Mouse (Mus musculus) cerebellum, postnatal 10 days (tissue): ENCODE measurements at regions not wholly inside any gene's neighbourhood (a gene's known extent, or its start where the extent isn't known, plus 50 kb on each side); places are given as distances from the start of the nearest gene placed in this dataset.

ENCODE experiments used
- DNase-seq, 2 experiments: peaks; one replicate each; pipeline ENCODE4 v3.0.0; 2021; ENCODE audit warnings: mixed read lengths in 2 of 2

DNA sequence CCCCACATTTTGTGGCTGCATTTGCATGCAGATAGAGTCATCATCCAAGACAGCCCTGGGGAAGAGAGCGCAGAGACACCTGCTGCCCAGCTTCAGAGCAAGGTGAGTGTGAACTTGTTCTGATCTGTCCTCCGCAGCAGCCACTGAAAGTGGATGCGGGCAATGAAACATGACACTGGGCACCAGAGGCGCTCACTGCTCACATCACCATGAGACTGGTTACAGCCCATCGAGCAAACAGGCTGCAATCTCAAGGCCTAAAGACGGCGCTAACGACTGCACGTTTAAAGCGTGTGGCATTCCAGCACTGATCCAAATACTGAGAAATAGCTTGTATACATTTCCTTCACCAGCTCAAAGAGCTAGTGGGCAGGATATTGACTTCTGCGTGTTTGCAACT, 65.8 kb downstream of the Barhl2 start:
- no peak for DNase-seq

DNA sequence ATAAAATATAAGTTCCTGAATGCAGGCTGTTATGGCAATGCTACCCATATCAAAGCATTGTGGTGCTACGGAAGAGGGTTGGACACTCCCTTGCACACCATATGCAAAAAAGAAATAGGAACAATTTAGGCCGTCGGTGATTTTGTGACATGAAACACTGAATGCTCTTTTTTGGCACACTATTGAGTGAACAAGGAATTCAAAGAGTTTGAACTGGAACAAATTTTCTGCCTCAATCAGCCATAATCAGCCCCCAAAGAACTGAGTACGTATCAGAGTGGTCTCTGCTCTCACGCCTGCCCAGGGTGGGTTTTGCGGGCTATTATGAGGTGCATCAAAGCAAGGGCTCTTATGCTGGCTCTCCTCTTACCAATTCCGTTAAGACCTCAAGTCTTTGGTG, 71.3 kb downstream of the Barhl2 start:
- DNase-seq, result no peak

GRCm38 (mm10) chr5:106385838-106386237, 72.1 kb downstream of the Barhl2 start:
- no peak for DNase-seq

DNA sequence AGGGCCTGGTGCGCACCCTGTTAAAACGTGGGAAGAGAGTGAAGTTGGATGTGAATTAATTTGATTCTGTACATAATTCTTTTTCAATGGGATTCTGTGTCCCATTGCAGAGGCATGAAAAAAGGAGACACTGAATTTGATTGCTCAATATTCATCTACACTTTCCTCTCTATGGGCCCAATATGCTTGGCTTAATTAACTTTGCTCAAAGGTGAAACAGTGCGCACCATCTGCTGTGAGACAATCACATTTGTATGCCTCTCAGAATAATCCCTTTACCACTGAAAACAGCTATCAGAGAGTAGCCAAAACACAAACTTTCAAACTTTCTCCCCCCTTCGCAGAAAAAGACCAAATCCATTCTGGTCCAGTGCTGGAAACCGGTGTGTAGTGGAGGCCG, 72.7 kb downstream of the Barhl2 start:
- no peak for DNase-seq

- DNase-seq, result no peak
Observed at GRCm38 (mm10) chr5:106384138-106384770, 73.7 kb downstream of the Barhl2 start.

GRCm38 (mm10) chr5:106381919-106382318, 76.0 kb downstream of the Barhl2 start:
- DNase-seq, result peak; percentile 71 to 73

GRCm38 (mm10) chr5:106380631-106381285, 77.2 kb downstream of the Barhl2 start:
- DNase-seq, result no peak

DNA sequence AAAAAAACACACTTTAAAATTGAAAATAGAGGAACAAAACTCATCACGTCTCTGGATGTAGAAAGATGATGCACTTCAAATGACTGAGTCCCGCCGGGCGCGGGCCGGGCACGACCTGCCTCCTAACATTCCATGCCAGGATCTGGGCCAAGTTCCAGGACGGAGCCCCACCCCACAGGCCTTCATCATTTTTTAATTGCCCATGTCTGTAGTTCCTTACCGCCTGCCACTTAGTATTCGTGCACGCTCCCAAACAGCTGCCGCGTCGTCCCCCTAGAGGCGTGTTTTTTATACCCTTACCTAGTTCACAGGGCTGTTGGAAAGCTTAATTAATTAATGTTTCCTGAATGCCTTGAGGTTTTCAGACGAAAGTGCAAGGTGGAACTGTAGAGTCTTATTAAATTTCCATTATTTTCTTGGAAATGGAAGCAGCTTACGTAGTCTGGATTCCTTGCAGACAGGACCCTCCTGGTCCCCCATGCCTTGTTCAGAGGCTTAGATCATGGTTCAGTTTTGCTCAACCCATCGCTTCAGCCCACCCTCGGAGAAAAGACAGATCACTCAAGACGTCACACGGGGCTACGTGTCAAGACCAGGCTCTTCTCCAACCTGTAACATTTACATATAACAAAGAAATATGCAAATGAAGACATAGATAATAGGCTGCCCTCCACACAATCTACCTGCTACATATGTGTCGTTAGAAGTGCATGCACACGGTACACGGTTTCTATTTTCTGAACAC, 81.0 kb downstream of the Barhl2 start:
- peak; percentile 73 to 83 for DNase-seq

- no peak for DNase-seq
Observed at GRCm38 (mm10) chr5:106367831-106368230, 90.1 kb downstream of the Barhl2 start.

DNA sequence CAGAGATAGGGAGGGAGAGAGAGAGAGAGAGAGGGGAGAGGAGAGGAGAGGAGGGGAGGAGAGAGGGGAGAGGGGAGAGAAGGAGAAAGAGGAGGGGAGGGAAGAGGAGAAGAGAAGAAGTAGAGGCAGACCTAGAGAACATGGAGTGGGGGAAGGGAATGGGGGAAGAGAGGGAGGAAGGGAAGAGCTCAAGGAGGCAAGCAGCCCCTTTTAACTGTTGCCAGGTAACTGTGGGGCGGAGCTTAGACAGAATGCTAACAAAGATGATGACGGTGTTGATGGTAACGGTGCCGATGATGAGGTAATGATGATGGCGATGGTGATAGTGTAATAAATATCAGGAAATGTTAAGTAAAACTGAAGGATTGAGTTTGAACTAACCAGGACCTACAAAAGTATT, 90.7 kb downstream of the Barhl2 start:
- DNase-seq, result no peak

GRCm38 (mm10) chr5:106366006-106366405, 92.0 kb downstream of the Barhl2 start:
- DNase-seq, result peak; percentile 52 to 57

- peak; percentile 44 to 75 for DNase-seq
Observed at GRCm38 (mm10) chr5:106365094-106365493, 92.9 kb downstream of the Barhl2 start.

DNA sequence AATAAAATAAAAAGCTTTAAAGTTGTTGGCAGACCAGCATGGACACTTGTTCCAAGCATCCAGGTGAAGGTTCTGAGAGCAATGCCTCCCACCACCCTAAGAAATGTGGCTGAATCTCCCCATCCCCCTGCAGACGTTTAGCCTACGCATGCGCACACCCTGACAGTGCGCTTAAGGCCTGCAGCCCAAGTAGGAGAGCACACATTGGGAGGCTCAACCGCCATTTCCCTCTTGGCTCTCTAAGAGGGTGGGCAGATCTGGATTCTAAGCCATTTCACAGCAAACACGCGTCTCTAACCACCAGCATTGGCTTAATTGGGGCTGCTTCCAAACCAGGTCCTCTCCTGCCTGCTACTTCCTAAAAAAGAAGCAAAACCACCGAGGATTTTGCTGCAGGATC, 106.6 kb downstream of the Barhl2 start:
- DNase-seq, result no peak

- no peak for DNase-seq
Observed at GRCm38 (mm10) chr5:106349851-106350515, 108.0 kb downstream of the Barhl2 start.

DNA sequence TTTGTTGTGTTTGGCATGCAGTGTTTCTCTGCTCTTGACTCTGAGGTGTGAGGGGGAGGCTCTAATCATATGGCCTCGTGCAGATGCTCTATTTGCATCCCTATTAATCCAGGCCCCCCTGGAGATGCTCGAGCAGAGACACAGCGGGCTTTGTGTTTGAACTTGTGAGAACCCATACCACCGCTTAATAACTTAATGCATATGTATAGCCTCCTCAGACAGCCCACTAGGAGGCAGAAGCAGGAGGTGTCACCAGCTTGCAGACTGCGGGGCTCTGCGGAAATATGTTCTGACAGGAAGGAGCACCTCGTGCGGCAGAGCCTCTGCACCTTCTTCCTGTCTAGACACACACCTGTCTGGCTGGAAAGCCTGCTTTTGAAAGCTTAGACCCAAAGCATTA, 113.7 kb downstream of the Barhl2 start:
- no peak for DNase-seq

DNA sequence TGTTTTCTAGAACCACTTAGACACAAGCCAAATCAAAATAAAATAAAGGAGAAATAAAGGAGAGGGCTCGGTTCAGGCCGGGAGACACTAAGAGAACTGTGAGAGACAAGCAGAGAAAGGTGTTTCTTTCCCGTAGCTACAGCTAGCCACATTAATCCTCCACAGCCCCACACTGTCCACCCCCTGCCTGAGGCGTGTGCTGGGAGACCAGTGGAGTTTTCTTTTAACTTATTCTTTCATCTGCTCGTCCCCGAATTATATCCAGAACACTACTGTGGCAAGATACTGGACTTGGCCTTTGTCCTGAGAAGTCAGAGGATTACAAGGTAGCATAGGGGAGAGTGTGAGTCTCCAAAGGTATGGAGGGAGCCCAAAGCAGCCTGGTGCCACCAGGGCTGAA, 114.4 kb downstream of the Barhl2 start:
- DNase-seq, result no peak

GRCm38 (mm10) chr5:106341361-106341760, 116.6 kb downstream of the Barhl2 start:
- DNase-seq, result peak; percentile 33 to 38

- DNase-seq, result peak; percentile 61 to 76
Observed at GRCm38 (mm10) chr5:106335639-106336038, 122.3 kb downstream of the Barhl2 start.

- no peak for DNase-seq
Observed at GRCm38 (mm10) chr5:106327592-106328150, 130.3 kb downstream of the Barhl2 start.

GRCm38 (mm10) chr5:106322574-106323215, 135.3 kb downstream of the Barhl2 start:
- no peak for DNase-seq

- DNase-seq, result peak in 1 of 2 experiments; percentile 63
Observed at GRCm38 (mm10) chr5:106321426-106321825, 136.5 kb downstream of the Barhl2 start.

DNA sequence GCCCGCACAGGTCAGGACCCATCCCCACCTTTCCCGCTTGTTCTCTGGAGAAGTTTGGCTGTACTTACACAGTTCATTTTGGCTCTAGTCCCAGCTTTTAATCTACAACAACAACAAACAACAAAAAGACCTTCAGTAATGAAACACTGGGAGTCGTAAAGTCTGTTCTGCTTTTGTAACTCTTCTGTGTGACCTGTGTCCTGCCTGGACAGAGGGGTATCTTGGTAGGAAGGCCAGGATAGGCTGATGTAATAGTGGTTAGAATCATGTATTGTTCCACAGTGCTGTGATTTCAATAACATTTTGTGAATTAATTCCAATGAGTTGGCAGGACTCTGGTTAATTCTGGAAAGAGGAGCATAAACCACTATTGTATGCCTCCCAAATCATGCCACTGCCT, 136.9 kb downstream of the Barhl2 start:
- DNase-seq, result no peak

- no peak for DNase-seq
Observed at GRCm38 (mm10) chr5:106320039-106320438, 137.9 kb downstream of the Barhl2 start.
